Mouse (Mus musculus): ENCODE results near the gene Ryr3. TPM values are rescaled to one million over a fixed set of nuclear protein-coding genes. Genes with fewer than 3 reads are reported as not detected.

Gene Ryr3
- polyA plus RNA-seq, 1 experiment from 2014 or later = 2.3 TPM

GRCm38 (mm10) chr2:113199030-113199679 is 17.7 kb downstream of the Ryr3 start:
- WGBS = 80% methylated on average over 2 of the region's 2 CpGs
- H3K4me1 ChIP-seq (ENCODE audit: control insufficient read depth, insufficient read depth, low read length) = no peaks in the 10 kb centered on the region
- H3K9me3 ChIP-seq (replicated peaks; ENCODE audit: control insufficient read depth, low read length) = no peaks in the 10 kb centered on the region
- H3K27ac ChIP-seq (ENCODE audit: low read depth, low read length) = no peak overlapping the region
- no peaks in the 10 kb centered on the region for H3K27me3 ChIP-seq (replicated peaks; ENCODE audit: control insufficient read depth, insufficient read depth, low read length)
- no peaks in the 10 kb centered on the region for H3K36me3 ChIP-seq (ENCODE audit: control insufficient read depth, insufficient read depth, low read length)
- H3K9ac ChIP-seq (ENCODE audit: low read length) = no peak overlapping the region
- no peak overlapping the region for H3K4me3 ChIP-seq (ENCODE audit: low read depth, low read length)
- DNase-seq (ENCODE audit: low spot score) (no peak), ATAC-seq (no peak)
- no peak overlapping the region for H3K4me2 ChIP-seq (ENCODE audit: low read length)

GRCm38 (mm10) chr2:113187158-113187557 is 29.7 kb downstream of the Ryr3 start:
- H3K36me3 ChIP-seq (ENCODE audit: control insufficient read depth, insufficient read depth, low read length) = no peaks in the 10 kb centered on the region
- H3K27me3 ChIP-seq (replicated peaks; ENCODE audit: control insufficient read depth, insufficient read depth, low read length) = no peaks in the 10 kb centered on the region
- H3K27ac ChIP-seq (ENCODE audit: low read depth, low read length) = no peak overlapping the region
- H3K4me1 ChIP-seq (ENCODE audit: control insufficient read depth, insufficient read depth, low read length) = no peaks in the 10 kb centered on the region
- H3K4me2 ChIP-seq (ENCODE audit: low read length) = no peak overlapping the region
- no peaks in the 10 kb centered on the region for H3K9me3 ChIP-seq (replicated peaks; ENCODE audit: control insufficient read depth, low read length)
- no peak overlapping the region for H3K9ac ChIP-seq (ENCODE audit: low read length)
- no peak overlapping the region for H3K4me3 ChIP-seq (ENCODE audit: low read depth, low read length)
- ATAC-seq (no peak), DNase-seq (ENCODE audit: low spot score) (no peak)
- WGBS = 80% methylated on average over 6 of the region's 6 CpGs

- no peaks in the 10 kb centered on the region for H3K9me3 ChIP-seq (replicated peaks; ENCODE audit: control insufficient read depth, low read length)
- ATAC-seq (no peak), DNase-seq (ENCODE audit: low spot score) (no peak)
- WGBS = 70% methylated on average over 5 of the region's 5 CpGs
- H3K4me3 ChIP-seq (ENCODE audit: low read depth, low read length) = no peak overlapping the region
- H3K36me3 ChIP-seq (ENCODE audit: control insufficient read depth, insufficient read depth, low read length) = no peaks in the 10 kb centered on the region
- no peak overlapping the region for H3K27ac ChIP-seq (ENCODE audit: low read depth, low read length)
- no peak overlapping the region for H3K9ac ChIP-seq (ENCODE audit: low read length)
- H3K27me3 ChIP-seq (replicated peaks; ENCODE audit: control insufficient read depth, insufficient read depth, low read length) = no peaks in the 10 kb centered on the region
- no peaks in the 10 kb centered on the region for H3K4me1 ChIP-seq (ENCODE audit: control insufficient read depth, insufficient read depth, low read length)
- H3K4me2 ChIP-seq (ENCODE audit: low read length) = no peak overlapping the region
Measured at GRCm38 (mm10) chr2:113181701-113182100, 35.2 kb downstream of the Ryr3 start.

GRCm38 (mm10) chr2:113178047-113178446 is 38.8 kb downstream of the Ryr3 start:
- no peak overlapping the region for H3K4me3 ChIP-seq (ENCODE audit: low read depth, low read length)
- no peak overlapping the region for H3K27ac ChIP-seq (ENCODE audit: low read depth, low read length)
- ATAC-seq (no peak), DNase-seq (ENCODE audit: low spot score) (no peak)
- no peaks in the 10 kb centered on the region for H3K27me3 ChIP-seq (replicated peaks; ENCODE audit: control insufficient read depth, insufficient read depth, low read length)
- no peak overlapping the region for H3K4me2 ChIP-seq (ENCODE audit: low read length)
- no peaks in the 10 kb centered on the region for H3K4me1 ChIP-seq (ENCODE audit: control insufficient read depth, insufficient read depth, low read length)
- no peak overlapping the region for H3K9ac ChIP-seq (ENCODE audit: low read length)
- no peaks in the 10 kb centered on the region for H3K36me3 ChIP-seq (ENCODE audit: control insufficient read depth, insufficient read depth, low read length)
- no peaks in the 10 kb centered on the region for H3K9me3 ChIP-seq (replicated peaks; ENCODE audit: control insufficient read depth, low read length)

- peak; percentile 23 for DNase-seq (ENCODE audit: low spot score)
- H3K4me2 ChIP-seq (ENCODE audit: low read length) = no peak overlapping the region
- H3K9me3 ChIP-seq (replicated peaks; ENCODE audit: control insufficient read depth, low read length) = no peaks in the 10 kb centered on the region
- no peaks in the 10 kb centered on the region for H3K36me3 ChIP-seq (ENCODE audit: control insufficient read depth, insufficient read depth, low read length)
- no peak for ATAC-seq
- no peaks in the 10 kb centered on the region for H3K27me3 ChIP-seq (replicated peaks; ENCODE audit: control insufficient read depth, insufficient read depth, low read length)
- no peak overlapping the region for H3K4me3 ChIP-seq (ENCODE audit: low read depth, low read length)
- no peak overlapping the region for H3K9ac ChIP-seq (ENCODE audit: low read length)
- no peaks in the 10 kb centered on the region for H3K4me1 ChIP-seq (ENCODE audit: control insufficient read depth, insufficient read depth, low read length)
- 39% methylated on average over 5 of the region's 5 CpGs for WGBS
- H3K27ac ChIP-seq (ENCODE audit: low read depth, low read length) = no peak overlapping the region
Measured at GRCm38 (mm10) chr2:113176337-113176736, 40.6 kb downstream of the Ryr3 start.

- ATAC-seq (no peak), DNase-seq (ENCODE audit: low spot score) (no peak)
- Histone ChIP-seq H3K9ac (ENCODE audit: low read length) (no peak overlapping the region), H3K4me3 (ENCODE audit: low read depth, low read length) (no peak overlapping the region), H3K4me2 (ENCODE audit: low read length) (no peak overlapping the region), H3K27ac (ENCODE audit: low read depth, low read length) (no peak overlapping the region), H3K27me3 (replicated peaks; ENCODE audit: control insufficient read depth, insufficient read depth, low read length) (no peaks in the 10 kb centered on the region), H3K36me3 (ENCODE audit: control insufficient read depth, insufficient read depth, low read length) (no peaks in the 10 kb centered on the region), H3K9me3 (replicated peaks; ENCODE audit: control insufficient read depth, low read length) (no peaks in the 10 kb centered on the region), H3K4me1 (ENCODE audit: control insufficient read depth, insufficient read depth, low read length) (no peaks in the 10 kb centered on the region)
- WGBS = 86% methylated on average over 4 of the region's 4 CpGs
Measured at GRCm38 (mm10) chr2:113168096-113168495, 48.8 kb downstream of the Ryr3 start.

GRCm38 (mm10) chr2:113161494-113161893 is 55.4 kb downstream of the Ryr3 start:
- Histone ChIP-seq H3K9ac (ENCODE audit: low read length) (no peak overlapping the region), H3K27ac (ENCODE audit: low read depth, low read length) (no peak overlapping the region), H3K4me3 (ENCODE audit: low read depth, low read length) (no peak overlapping the region), H3K4me2 (ENCODE audit: low read length) (no peak overlapping the region), H3K27me3 (replicated peaks; ENCODE audit: control insufficient read depth, insufficient read depth, low read length) (no peaks in the 10 kb centered on the region), H3K36me3 (ENCODE audit: control insufficient read depth, insufficient read depth, low read length) (no peaks in the 10 kb centered on the region), H3K4me1 (ENCODE audit: control insufficient read depth, insufficient read depth, low read length) (no peaks in the 10 kb centered on the region), H3K9me3 (replicated peaks; ENCODE audit: control insufficient read depth, low read length) (no peaks in the 10 kb centered on the region)
- ATAC-seq = 0 out of 2 replicates have a peak, but pooled peaks have one; percentile 32
- 85% methylated on average over 5 of the region's 5 CpGs for WGBS
- peak; percentile 9 for DNase-seq (ENCODE audit: low spot score)

GRCm38 (mm10) chr2:113137766-113138165 is 79.1 kb downstream of the Ryr3 start:
- no peak for ATAC-seq
- H3K9ac ChIP-seq (ENCODE audit: low read length) = no peak overlapping the region
- no peak overlapping the region for H3K4me2 ChIP-seq (ENCODE audit: low read length)
- no peaks in the 10 kb centered on the region for H3K27me3 ChIP-seq (replicated peaks; ENCODE audit: control insufficient read depth, insufficient read depth, low read length)
- H3K4me3 ChIP-seq (ENCODE audit: low read depth, low read length) = no peak overlapping the region
- 88% methylated on average over 3 of the region's 3 CpGs for WGBS
- H3K27ac ChIP-seq (ENCODE audit: low read depth, low read length) = no peak overlapping the region
- H3K4me1 ChIP-seq (ENCODE audit: control insufficient read depth, insufficient read depth, low read length) = no peaks in the 10 kb centered on the region
- no peaks in the 10 kb centered on the region for H3K36me3 ChIP-seq (ENCODE audit: control insufficient read depth, insufficient read depth, low read length)
- H3K9me3 ChIP-seq (replicated peaks; ENCODE audit: control insufficient read depth, low read length) = no peaks in the 10 kb centered on the region
- DNase-seq (ENCODE audit: low spot score) = no peak

- no peak overlapping the region for H3K9ac ChIP-seq (ENCODE audit: low read length)
- ATAC-seq (no peak), DNase-seq (ENCODE audit: low spot score) (no peak)
- no peaks in the 10 kb centered on the region for H3K9me3 ChIP-seq (replicated peaks; ENCODE audit: control insufficient read depth, low read length)
- 66% methylated on average over 1 of the region's 1 CpGs for WGBS
- H3K27me3 ChIP-seq (replicated peaks; ENCODE audit: control insufficient read depth, insufficient read depth, low read length) = no peaks in the 10 kb centered on the region
- H3K4me1 ChIP-seq (ENCODE audit: control insufficient read depth, insufficient read depth, low read length) = no peaks in the 10 kb centered on the region
- no peak overlapping the region for H3K4me2 ChIP-seq (ENCODE audit: low read length)
- H3K27ac ChIP-seq (ENCODE audit: low read depth, low read length) = no peak overlapping the region
- no peaks in the 10 kb centered on the region for H3K36me3 ChIP-seq (ENCODE audit: control insufficient read depth, insufficient read depth, low read length)
- no peak overlapping the region for H3K4me3 ChIP-seq (ENCODE audit: low read depth, low read length)
Measured at GRCm38 (mm10) chr2:113123476-113123875, 93.4 kb downstream of the Ryr3 start.
